Comparison of ENCODE assay signal across 21 mouse cellular contexts in the genomic region with DNA sequence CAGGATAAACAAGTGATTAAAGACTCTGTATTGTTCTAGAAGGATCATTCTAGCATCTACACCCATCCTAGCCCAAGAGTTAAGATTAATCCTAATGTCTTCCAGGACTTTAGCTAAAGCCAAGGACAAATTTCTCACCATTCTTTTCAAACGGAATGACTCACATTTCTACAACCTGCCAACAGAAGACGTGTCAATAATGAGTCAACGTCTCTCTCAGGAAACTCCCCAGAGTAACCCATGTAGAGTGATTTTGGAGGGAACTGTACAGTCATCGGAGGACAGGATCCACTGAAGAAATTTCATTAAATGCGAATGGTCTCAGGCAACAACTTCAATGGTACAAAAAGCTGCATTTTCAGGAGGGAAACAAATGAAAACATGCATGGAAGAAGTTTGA.
DNase-seq lines count a peak whose midpoint lies in the region; ATAC-seq and TF ChIP-seq lines count a peak whose summit lies in the region.
"Had no signal": no experiment of that assay in that cellular context is flagged by ENCODE, and none has a peak within 500 bp of the region (broad histone marks: within the 10 kb centered on the region; RNA-seq: fewer than 3 reads in every experiment).

No protein-coding gene starts in this region.

- H3K27me3 ChIP-seq in heart, embryonic 11.5 days (ENCODE audit: control insufficient read depth, insufficient read depth, low read length), result no peaks in the 10 kb centered on the region
- no peaks in the 10 kb centered on the region for H3K27me3 ChIP-seq in lung, postnatal 0 days (replicated peaks; ENCODE audit: insufficient read depth, low read length)
- H3K27me3 ChIP-seq: hindbrain, embryonic 13.5 days; liver, embryonic 12.5 days; midbrain, embryonic 12.5 days; neural tube, embryonic 12.5 days had no signal

- TF ChIP-seq EP300 in lung, postnatal 0 days (IDR thresholded peaks at IDR 0.05), result no peak

- H3K4me2 ChIP-seq in heart, embryonic 11.5 days, result no peak overlapping the region
- H3K4me2 ChIP-seq in lung, postnatal 0 days (replicated peaks; ENCODE audit: low read depth, low read length), result no peak overlapping the region
- H3K4me2 ChIP-seq: hindbrain, embryonic 13.5 days; liver, embryonic 12.5 days; lung, embryonic 14.5 days; midbrain, embryonic 12.5 days; neural tube, embryonic 12.5 days had no signal

- WGBS in heart, embryonic 11.5 days (ENCODE audit: insufficient replicate concordance), result 69% methylated on average over 5 of the region's 5 CpGs
- WGBS in lung, postnatal 0 days, result 65% methylated on average over 5 of the region's 5 CpGs

- no peak overlapping the region for H3K27ac ChIP-seq in heart, embryonic 11.5 days (ENCODE audit: low read depth, low read length)
- H3K27ac ChIP-seq in lung, postnatal 0 days (ENCODE audit: low read length), result no peak overlapping the region
- H3K27ac ChIP-seq: hindbrain, embryonic 13.5 days; liver, embryonic 12.5 days; midbrain, embryonic 12.5 days; neural tube, embryonic 12.5 days had no signal

- DNase-seq in heart, adult 18-20 months, result peak; percentile 21 to 54
- peak; percentile 7 for DNase-seq in lung, postnatal 0 days (ENCODE audit: low spot score)
- DNase-seq in lung, postnatal 4 days, result no peak
- DNase-seq in adipocyte (ENCODE audit: low spot score), result peak; percentile 42
- no peak for DNase-seq in right cerebral cortex, postnatal 10 days (ENCODE audit: low spot score in 2 of 2)
- DNase-seq in left cerebral cortex, adult 11 months (ENCODE audit: low spot score), result no peak
- DNase-seq: cerebellum, adult 9-10 months; gastrocnemius, postnatal 14 days; kidney, adult 9 months; kidney, postnatal 36 days; layer of hippocampus, adult 9-11 months; lung, embryonic 14.5 days; right cerebral cortex, postnatal 14 days; thymus, adult 2 months had no signal

- no peaks in the 10 kb centered on the region for H3K4me1 ChIP-seq in heart, embryonic 11.5 days (ENCODE audit: control insufficient read depth, insufficient read depth, low read length)
- no peaks in the 10 kb centered on the region for H3K4me1 ChIP-seq in lung, postnatal 0 days (ENCODE audit: insufficient read depth, low read depth, low read length)
- H3K4me1 ChIP-seq: hindbrain, embryonic 13.5 days; liver, embryonic 12.5 days; midbrain, embryonic 12.5 days; neural tube, embryonic 12.5 days had no signal

- H3K4me3 ChIP-seq in heart, embryonic 11.5 days (ENCODE audit: low read depth, low read length), result no peak overlapping the region
- H3K4me3 ChIP-seq in lung, postnatal 0 days (ENCODE audit: low read depth, low read length), result no peak overlapping the region
- H3K4me3 ChIP-seq: erythroblast, embryonic 14.5 days; hindbrain, embryonic 13.5 days; liver, embryonic 12.5 days; midbrain, embryonic 12.5 days; neural tube, embryonic 12.5 days had no signal

- H3K9ac ChIP-seq in heart, embryonic 11.5 days (ENCODE audit: low read depth, low read length), result no peak overlapping the region
- no peak overlapping the region for H3K9ac ChIP-seq in lung, postnatal 0 days (replicated peaks; ENCODE audit: low read depth)
- H3K9ac ChIP-seq: hindbrain, embryonic 13.5 days; liver, embryonic 12.5 days; lung, embryonic 14.5 days; midbrain, embryonic 12.5 days; neural tube, embryonic 12.5 days had no signal

- H3K9me3 ChIP-seq in heart, embryonic 11.5 days (replicated peaks; ENCODE audit: control insufficient read depth, low read length), result no peaks in the 10 kb centered on the region
- no peaks in the 10 kb centered on the region for H3K9me3 ChIP-seq in lung, postnatal 0 days (ENCODE audit: low read length)
- H3K9me3 ChIP-seq: hindbrain, embryonic 13.5 days; liver, embryonic 12.5 days; midbrain, embryonic 12.5 days; neural tube, embryonic 12.5 days had no signal

- TF ChIP-seq CTCF in lung, postnatal 0 days (IDR thresholded peaks at IDR 0.05), result no peak

- no peak for ATAC-seq in heart, embryonic 11.5 days (replicated peaks; ENCODE audit: insufficient number of reproducible peaks, low FRiP score, low TSS enrichment)
- no peak for ATAC-seq in lung, postnatal 0 days
- ATAC-seq: forebrain, embryonic 14.5 days; liver, embryonic 12.5 days had no signal

- no peaks in the 10 kb centered on the region for H3K36me3 ChIP-seq in heart, embryonic 11.5 days (ENCODE audit: control insufficient read depth, insufficient read depth, low read length)
- H3K36me3 ChIP-seq in lung, postnatal 0 days (ENCODE audit: insufficient read depth, low read length), result no peaks in the 10 kb centered on the region
- H3K36me3 ChIP-seq: hindbrain, embryonic 13.5 days; liver, embryonic 12.5 days; midbrain, embryonic 12.5 days; neural tube, embryonic 12.5 days had no signal

Comparison
In these comparisons a context has a peak if more than half of its experiments do, and no peak if none do; other contexts are left out.
1. DNase-seq: peak in heart, adult 18-20 months (2 of 2), lung, postnatal 0 days (single experiment) and adipocyte (single experiment); none in lung, postnatal 4 days (0 of 2), right cerebral cortex, postnatal 10 days (0 of 2) and left cerebral cortex, adult 11 months (single experiment).